In genomic region chr17:36110641-36111509, GRCm38 (mm10) we compare ENCODE assay signal across 10 mouse cellular contexts. TPM values are rescaled to one million over a fixed set of nuclear protein-coding genes. Genes with fewer than 3 reads are reported as not detected.
DNase-seq lines count a peak whose midpoint lies in the region; ATAC-seq and TF ChIP-seq lines count a peak whose summit lies in the region.
"Not testable (repeated sequence)": the region's sequence is repeated elsewhere in the genome, so short reads cannot be mapped to it uniquely, and the experiment has no call there.
"Had no signal": no experiment of that assay in that cellular context is flagged by ENCODE, and none has a peak within 500 bp of the region (broad histone marks: within the 10 kb centered on the region; RNA-seq: fewer than 3 reads in every experiment).

No protein-coding gene starts in this region.

- DNase-seq in cerebellum, postnatal 10 days, result peak; percentile 24 to 37
- not testable (repeated sequence) for DNase-seq in kidney, postnatal 0 days (ENCODE audit: low spot score)
- peak in 1 of 2 experiments; percentile 32 for DNase-seq in spleen, adult 2 months (ENCODE audit: low read depth in 1 of 2, low spot score in 2 of 2)

- peak overlapping the region; percentile 79 for H3K4me2 ChIP-seq in forebrain, embryonic 12.5 days
- peak overlapping the region; percentile 67 for H3K4me2 ChIP-seq in kidney, postnatal 0 days (ENCODE audit: low read length)
- H3K4me2 ChIP-seq in liver, embryonic 16.5 days (ENCODE audit: low read depth, low read length), result peak overlapping the region; percentile 61
- H3K4me2 ChIP-seq in midbrain, embryonic 16.5 days (ENCODE audit: low read length), result peak overlapping the region; percentile 69

- H3K9me3 ChIP-seq in forebrain, embryonic 12.5 days; kidney, postnatal 0 days (replicated peaks; ENCODE audit: low read length); liver, embryonic 16.5 days (replicated peaks; ENCODE audit: control insufficient read depth, low read length); midbrain, embryonic 16.5 days (replicated peaks; ENCODE audit: control insufficient read depth, low read length, poor library complexity, severe bottlenecking): not testable (repeated sequence)

- ATAC-seq in CD4-positive, CD25-positive, alpha-beta regulatory T cell, adult 4 months, result peak; percentile 79
- peak; percentile 61 for ATAC-seq in forebrain, embryonic 12.5 days (ENCODE audit: low FRiP score)
- peak; percentile 79 to 92 for ATAC-seq in hematopoietic stem cell, adult 5-6 weeks (replicated peaks in 1 of 2; ENCODE audit: insufficient read depth in 1 of 2, low FRiP score in 2 of 2, low TSS enrichment in 1 of 2, low read depth in 1 of 2, poor library complexity in 2 of 2, severe bottlenecking in 2 of 2)
- not testable (repeated sequence) for ATAC-seq in kidney, postnatal 0 days (replicated peaks; ENCODE audit: low FRiP score, low read depth)
- ATAC-seq in liver, embryonic 16.5 days (ENCODE audit: low read depth), result peak; percentile 55; the same call in 1 of the 2 replicates
- peak; percentile 75 for ATAC-seq in midbrain, embryonic 16.5 days

- H3K9ac ChIP-seq in forebrain, embryonic 12.5 days, result peak overlapping the region; percentile 53
- H3K9ac ChIP-seq in kidney, postnatal 0 days (ENCODE audit: low read depth, low read length); liver, embryonic 16.5 days (ENCODE audit: low read depth, low read length): not testable (repeated sequence)
- peak overlapping the region; percentile 25; the same call in 1 of the 2 replicates for H3K9ac ChIP-seq in midbrain, embryonic 16.5 days (ENCODE audit: low read depth, low read length)

- peaks cover 45% of the 10 kb centered on the region for H3K27me3 ChIP-seq in forebrain, embryonic 12.5 days
- H3K27me3 ChIP-seq in kidney, postnatal 0 days (ENCODE audit: insufficient read depth, low read length); midbrain, embryonic 16.5 days (ENCODE audit: control insufficient read depth, insufficient read depth, low read depth, low read length); spleen, adult 2 months (ENCODE audit: control insufficient read depth, insufficient read depth, low read length): not testable (repeated sequence)
- peaks cover 15% of the 10 kb centered on the region for H3K27me3 ChIP-seq in liver, embryonic 16.5 days (ENCODE audit: control insufficient read depth, insufficient read depth, low read depth, low read length)

- peak; percentile 45; the same call in 1 of the 2 replicates for TF ChIP-seq CTCF in kidney, postnatal 0 days (IDR thresholded peaks at IDR 0.05; ENCODE audit: low read depth)
- TF ChIP-seq CTCF in spleen, adult 2 months (IDR thresholded peaks at IDR 0.05; ENCODE audit: extremely low read depth, insufficient read depth, insufficient read length, insufficient replicate concordance), result peak; percentile 5; the same call in 1 of the 2 replicates

- under 1% methylated on average over 57 of the region's 57 CpGs for WGBS in forebrain, embryonic 12.5 days
- WGBS in kidney, postnatal 0 days, result under 1% methylated on average over 54 of the region's 57 CpGs
- WGBS in liver, embryonic 16.5 days (ENCODE audit: insufficient replicate concordance), result 1% methylated on average over 56 of the region's 57 CpGs
- WGBS in midbrain, embryonic 16.5 days, result under 1% methylated on average over 56 of the region's 57 CpGs
- 3% methylated on average over 57 of the region's 57 CpGs for WGBS in spleen, adult 2 months

- TF ChIP-seq POLR2A in spleen, adult 2 months (IDR thresholded peaks at IDR 0.05; ENCODE audit: low read depth, low read length), result not testable (repeated sequence)

- H3K4me1 ChIP-seq in forebrain, embryonic 12.5 days; kidney, postnatal 0 days (replicated peaks; ENCODE audit: insufficient read depth, low read length); liver, embryonic 16.5 days (ENCODE audit: control insufficient read depth, low read depth, low read length); midbrain, embryonic 16.5 days (ENCODE audit: control insufficient read depth, insufficient read depth, low read length); spleen, adult 2 months (ENCODE audit: control insufficient read depth, insufficient read depth, insufficient read length): not testable (repeated sequence)

- H3K27ac ChIP-seq in forebrain, embryonic 12.5 days; kidney, postnatal 0 days; liver, embryonic 16.5 days (ENCODE audit: low read length); midbrain, embryonic 16.5 days (ENCODE audit: low read length): not testable (repeated sequence)
- peak overlapping the region; percentile 34; the same call in 1 of the 2 replicates for H3K27ac ChIP-seq in spleen, adult 2 months (ENCODE audit: insufficient read depth, low read length)

- not testable (repeated sequence) for H3K36me3 ChIP-seq in forebrain, embryonic 12.5 days (replicated peaks); kidney, postnatal 0 days (ENCODE audit: insufficient read depth, low read length); liver, embryonic 16.5 days (ENCODE audit: control insufficient read depth, insufficient read depth); midbrain, embryonic 16.5 days (ENCODE audit: control insufficient read depth, insufficient read depth, low read length); spleen, adult 2 months (ENCODE audit: control insufficient read depth, insufficient read depth, low read length)

- peak overlapping the region; percentile 44 for H3K4me3 ChIP-seq in forebrain, embryonic 12.5 days (replicated peaks)
- peak overlapping the region; percentile 27 for H3K4me3 ChIP-seq in kidney, postnatal 0 days (replicated peaks; ENCODE audit: low read depth, low read length)
- H3K4me3 ChIP-seq in liver, embryonic 16.5 days (ENCODE audit: low read depth, low read length), result peak overlapping the region; percentile 46
- H3K4me3 ChIP-seq in midbrain, embryonic 16.5 days (ENCODE audit: low read depth, low read length), result peak overlapping the region; percentile 37
- H3K4me3 ChIP-seq in spleen, adult 2 months (ENCODE audit: extremely low read depth, insufficient read depth, insufficient read length), result peak overlapping the region; percentile 75

RNA-seq across cellular contexts. Expression of gene Gm19684, which starts 10.6 kb away (rescaled TPM):
- polyA plus RNA-seq in CD4-positive, CD25-positive, alpha-beta regulatory T cell, adult 4 months (2017; shearing (Covaris generic)), result 1 to 10 TPM; 1.4 to 1.9 TPM
- polyA plus RNA-seq in forebrain, embryonic 12.5 days (2016; fragmentation: Nextera tagmentation; extraction: Ambion mirVana), result not detected in 2 replicates
- total RNA-seq in hematopoietic stem cell, adult 5-6 weeks (2017), result 0.56 TPM in 1 of 2 replicates, not detected in the other
- polyA plus RNA-seq in kidney, postnatal 0 days (2015; fragmentation: Nextera tagmentation; extraction: Ambion mirVana), result not detected in 2 replicates
- not detected in 2 replicates for polyA plus RNA-seq in liver, embryonic 16.5 days (2015; fragmentation: Nextera tagmentation; extraction: Ambion mirVana)
- polyA plus RNA-seq in midbrain, embryonic 16.5 days (2015; fragmentation: Nextera tagmentation; extraction: Ambion mirVana), result not detected in 2 replicates
- polyA plus RNA-seq in spleen, adult 2 months (2012; rRNA removed), result 0.43 and 0.44 TPM in 2 replicates
- total RNA-seq: layer of hippocampus, adult 18-20 months had no signal
- polyA plus RNA-seq: testis, adult 2 months had no signal

RNA-seq across cellular contexts. Expression of gene Gm7030, which starts 18.4 kb away (rescaled TPM):
- polyA plus RNA-seq in CD4-positive, CD25-positive, alpha-beta regulatory T cell, adult 4 months (2017; shearing (Covaris generic)), result under 1 TPM in 1 of 2 experiments, not detected in 1; 0.62 TPM
- polyA plus RNA-seq in forebrain, embryonic 12.5 days (2016; fragmentation: Nextera tagmentation; extraction: Ambion mirVana), result not detected in 2 replicates
- total RNA-seq in hematopoietic stem cell, adult 5-6 weeks (2017), result not detected in 2 replicates
- not detected in 2 replicates for polyA plus RNA-seq in kidney, postnatal 0 days (2015; fragmentation: Nextera tagmentation; extraction: Ambion mirVana)
- not detected in 2 replicates for polyA plus RNA-seq in liver, embryonic 16.5 days (2015; fragmentation: Nextera tagmentation; extraction: Ambion mirVana)
- not detected in 2 replicates for polyA plus RNA-seq in midbrain, embryonic 16.5 days (2015; fragmentation: Nextera tagmentation; extraction: Ambion mirVana)
- polyA plus RNA-seq in spleen, adult 2 months (2012; rRNA removed), result not detected in 2 replicates
- total RNA-seq: layer of hippocampus, adult 18-20 months had no signal
- polyA plus RNA-seq: testis, adult 2 months had no signal

RNA-seq across cellular contexts. Expression of gene Gm11127, which starts 52.7 kb away (rescaled TPM):
- not detected for polyA plus RNA-seq in CD4-positive, CD25-positive, alpha-beta regulatory T cell, adult 4 months (2017; shearing (Covaris generic))
- not detected in 2 replicates for polyA plus RNA-seq in forebrain, embryonic 12.5 days (2016; fragmentation: Nextera tagmentation; extraction: Ambion mirVana)
- not detected in 2 replicates for total RNA-seq in hematopoietic stem cell, adult 5-6 weeks (2017)
- polyA plus RNA-seq in kidney, postnatal 0 days (2015; fragmentation: Nextera tagmentation; extraction: Ambion mirVana), result 0.13 and 0.22 TPM in 2 replicates
- polyA plus RNA-seq in liver, embryonic 16.5 days (2015; fragmentation: Nextera tagmentation; extraction: Ambion mirVana), result 0.20 TPM in 1 of 2 replicates, not detected in the other
- not detected in 2 replicates for polyA plus RNA-seq in midbrain, embryonic 16.5 days (2015; fragmentation: Nextera tagmentation; extraction: Ambion mirVana)
- 0.08 and 0.19 TPM in 2 replicates for polyA plus RNA-seq in spleen, adult 2 months (2012; rRNA removed)

RNA-seq across cellular contexts. Expression of gene Gm8909, which starts 57.5 kb away (rescaled TPM):
- 1 to 10 TPM; 2.5 to 5.0 TPM for polyA plus RNA-seq in CD4-positive, CD25-positive, alpha-beta regulatory T cell, adult 4 months (2017; shearing (Covaris generic))
- not detected in 2 replicates for polyA plus RNA-seq in forebrain, embryonic 12.5 days (2016; fragmentation: Nextera tagmentation; extraction: Ambion mirVana)
- total RNA-seq in hematopoietic stem cell, adult 5-6 weeks (2017), result not detected in 2 replicates
- not detected in 2 replicates for polyA plus RNA-seq in kidney, postnatal 0 days (2015; fragmentation: Nextera tagmentation; extraction: Ambion mirVana)
- not detected in 2 replicates for polyA plus RNA-seq in liver, embryonic 16.5 days (2015; fragmentation: Nextera tagmentation; extraction: Ambion mirVana)
- polyA plus RNA-seq in midbrain, embryonic 16.5 days (2015; fragmentation: Nextera tagmentation; extraction: Ambion mirVana), result not detected in 2 replicates
- polyA plus RNA-seq in spleen, adult 2 months (2012; rRNA removed), result 0.15 TPM in 1 of 2 replicates, not detected in the other
- total RNA-seq: layer of hippocampus, adult 18-20 months had no signal
